Mouse (Mus musculus): ENCODE measurements around the gene Fmo5. TPM values are rescaled to one million over a fixed set of nuclear protein-coding genes. Genes with fewer than 3 reads are reported as not detected.

The Fmo5 gene
- polyA plus RNA-seq (2017; shearing (Covaris generic)): 3.9 TPM

GRCm38 (mm10) chr3:97628391-97629001 lies at the start of gene Fmo5:
Gene Fmo5 (plus strand): TSS chr3:97628804.

GRCm38 (mm10) chr3:97609845-97610410 lies 18.7 kb upstream of the Fmo5 start, which contains the start of gene Chd1l:
Gene Chd1l (minus strand): TSS chr3:97610203.

GRCm38 (mm10) chr3:97657655-97658411 lies 29.2 kb downstream of the Fmo5 start, which contains the start of gene Prkab2:
Gene Prkab2 (plus strand): TSS chr3:97658193.

GRCm38 (mm10) chr3:97674644-97675110 lies 46.1 kb downstream of the Fmo5 start, which contains the start of gene Gm17651:
Gene Gm17651 (minus strand): TSS chr3:97674694.

Other genes with a start within 250 kb of the Fmo5 start
- gene Olfr1402, start 206.8 kb upstream of the Fmo5 start, polyA plus RNA-seq (2017; shearing (Covaris generic)): not detected
- gene Chd1l, start 18.6 kb upstream of the Fmo5 start, polyA plus RNA-seq (2017; shearing (Covaris generic)): 37.7 TPM
- 8.6 TPM for gene Prkab2, start 29.4 kb downstream of the Fmo5 start, polyA plus RNA-seq (2017; shearing (Covaris generic))
- not detected for gene Gm17651, start 45.9 kb downstream of the Fmo5 start, polyA plus RNA-seq (2017; shearing (Covaris generic))

Measured in effector memory CD4-positive, alpha-beta T cell, adult 7 months (primary cell).